Mouse (Mus musculus) spleen, adult 2 months (tissue): ENCODE results near the gene B4galt3.
A peak's percentile ranks its signal among the peaks of the same experiment; 100 is the strongest.

Experiments used
- CTCF ChIP-seq: fragments of 200-500 bp; IDR thresholded peaks from 2 replicates; pipeline ENCODE4 v1.5.1; 2011; ENCODE audit warnings: mild to moderate bottlenecking, inconsistent platforms; ENCODE audit not compliant: insufficient read depth, insufficient read length, insufficient replicate concordance; ENCODE audit errors: extremely low read depth
- POLR2A ChIP-seq: fragments of 200-500 bp; IDR thresholded peaks from 2 replicates; pipeline ENCODE4 v1.6.1; 2011; ENCODE audit warnings: low read depth, low read length, inconsistent platforms

- peak; percentile 87 for TF ChIP-seq CTCF
- peak; percentile 77 for TF ChIP-seq POLR2A
Measured at GRCm38 (mm10) chr1:171246709-171247452, 23.2 kb upstream of the B4galt3 start.
